Mouse (Mus musculus) intestine, embryonic 16.5 days (tissue): ENCODE results near the gene Nr4a1. TPM values are rescaled to one million over a fixed set of nuclear protein-coding genes. Genes with fewer than 3 reads are reported as not detected.
A peak's percentile ranks its signal among the peaks of the same experiment; 100 is the strongest.

Source experiments
- ATAC-seq: fragments of 200-750 bp; cut with Nextera tagmentation; 2 replicates; pipeline ENCODE4 v1.8.0; 2017; ENCODE audit warnings: moderate TSS enrichment, moderate library complexity
- H3K27ac ChIP-seq: fragments of 300-500 bp; sonication (generic); 2 replicates; pipeline ENCODE4 v1.5.1; 2014; ENCODE audit warnings: mild to moderate bottlenecking, low read length
- H3K27me3 ChIP-seq: fragments of 300-500 bp; sonication (generic); replicated peaks from 2 replicates; pipeline ENCODE4 v1.6.1; 2014; ENCODE audit warnings: low read length, control low read depth, mixed read lengths; ENCODE audit not compliant: control insufficient read depth, insufficient read depth
- H3K36me3 ChIP-seq: fragments of 300-500 bp; sonication (generic); 2 replicates; pipeline ENCODE4 v1.6.1; 2014; ENCODE audit warnings: low read length, control low read depth; ENCODE audit not compliant: control insufficient read depth, insufficient read depth
- H3K4me1 ChIP-seq: fragments of 300-500 bp; sonication (generic); 2 replicates; pipeline ENCODE4 v1.6.1; 2014; ENCODE audit warnings: low read length, control low read depth, mixed read lengths; ENCODE audit not compliant: control insufficient read depth, insufficient read depth
- H3K4me2 ChIP-seq: fragments of 300-500 bp; sonication (generic); 2 replicates; pipeline ENCODE4 v1.6.1; 2014; ENCODE audit warnings: low read depth, low read length, control low read depth
- H3K4me3 ChIP-seq: fragments of 300-500 bp; sonication (generic); 2 replicates; pipeline ENCODE4 v1.5.1; 2014; ENCODE audit warnings: mild to moderate bottlenecking, low read length
- H3K9ac ChIP-seq: fragments of 300-500 bp; sonication (generic); 2 replicates; pipeline ENCODE4 v1.6.1; 2014; ENCODE audit warnings: low read depth, low read length
- H3K9me3 ChIP-seq: fragments of 300-500 bp; sonication (generic); 2 replicates; pipeline ENCODE4 v1.6.1; 2016; ENCODE audit warnings: low read length, control low read depth; ENCODE audit not compliant: control insufficient read depth
- WGBS: fragments of 180-500 bp; shearing (Covaris S2); extraction: QIAGEN DNeasy Blood & Tissue Kit; methylation state at CpG from one replicate; pipeline ENCODE4 v1.1.7; 2014; 5-methylcytosine and 5-hydroxymethylcytosine counted together
- polyA plus RNA-seq: library from polyadenylated mRNA; unstranded; fragments of >200 nt; fragmentation: Nextera tagmentation; extraction: Ambion mirVana; gene quantifications from 2 replicates; pipeline ENCODE4 v1.2.1, GENCODE M21; 2015

Nr4a1 gene
- polyA plus RNA-seq, 1 experiment from 2014 or later = 10.0 TPM

DNA sequence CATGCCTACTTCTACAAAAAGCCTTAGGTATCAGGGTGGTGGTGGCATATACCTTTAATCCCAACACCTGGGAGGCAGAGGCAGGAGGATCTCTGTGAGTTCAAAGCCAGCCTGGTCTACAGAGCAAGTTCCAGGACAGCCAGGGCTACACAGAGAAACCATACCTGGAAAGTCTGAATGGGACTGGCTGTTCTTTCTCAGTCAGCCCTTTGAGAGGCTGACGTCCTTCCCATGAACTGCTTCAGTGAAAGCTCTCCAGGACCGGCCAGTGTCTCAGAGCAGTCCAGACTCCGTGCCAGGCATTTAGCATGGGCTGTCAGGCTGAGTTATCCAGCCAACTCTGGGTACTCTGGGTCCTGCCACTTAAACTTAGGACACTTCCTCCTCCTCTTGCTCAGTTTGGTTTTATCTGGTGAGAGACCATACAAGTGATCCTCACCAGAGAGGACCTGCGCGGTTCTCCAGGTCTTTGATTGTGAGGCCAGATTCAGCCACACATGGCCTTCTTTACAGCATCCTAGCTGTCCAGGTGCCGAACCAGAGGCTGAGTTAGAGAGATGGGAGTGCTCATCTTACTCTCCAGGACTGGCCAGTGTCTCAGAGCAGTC lies 66.0 kb downstream of the Nr4a1 start:
- ATAC-seq = no peak
- H3K4me3 ChIP-seq = no peak overlapping the region
- no peaks in the 10 kb centered on the region for H3K36me3 ChIP-seq
- H3K27me3 ChIP-seq = no peaks in the 10 kb centered on the region
- H3K4me1 ChIP-seq = peaks cover 22% of the 10 kb centered on the region
- H3K4me2 ChIP-seq = no peak overlapping the region
- peak overlapping the region; percentile 43; the same call in 1 of the 2 replicates for H3K27ac ChIP-seq
- H3K9ac ChIP-seq = no peak overlapping the region
- WGBS = 72% methylated on average over 6 of the region's 6 CpGs
- H3K9me3 ChIP-seq = no peaks in the 10 kb centered on the region

DNA sequence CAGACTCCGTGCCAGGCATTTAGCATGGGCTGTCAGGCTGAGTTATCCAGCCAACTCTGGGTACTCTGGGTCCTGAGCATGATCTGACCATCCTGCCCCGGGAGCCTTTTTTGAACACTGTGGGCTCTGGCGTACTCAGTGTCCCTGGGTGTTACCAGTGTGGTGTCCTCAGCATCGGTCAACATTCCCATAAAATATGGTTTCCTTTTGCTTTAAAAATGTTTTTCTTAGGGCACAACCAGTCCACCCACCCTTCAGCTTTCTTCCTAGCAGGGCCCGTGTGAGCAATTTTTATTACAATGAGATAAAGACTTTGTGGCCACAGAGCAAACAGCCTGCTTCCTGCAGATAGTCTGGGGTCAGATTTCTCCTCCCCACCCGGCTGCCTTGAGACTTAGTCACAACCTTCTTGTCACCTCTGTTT lies 66.6 kb downstream of the Nr4a1 start:
- Histone ChIP-seq H3K4me2 (no peak overlapping the region), H3K4me1 (peaks cover 22% of the 10 kb centered on the region), H3K4me3 (no peak overlapping the region), H3K27ac (peak overlapping the region; percentile 6; the same call in 1 of the 2 replicates), H3K36me3 (no peaks in the 10 kb centered on the region), H3K9me3 (no peaks in the 10 kb centered on the region), H3K27me3 (no peaks in the 10 kb centered on the region), H3K9ac (0 out of 2 replicates have a peak overlapping the region, but pooled peaks have one; percentile 1)
- 32% methylated on average over 6 of the region's 6 CpGs for WGBS
- peak; percentile 65 for ATAC-seq

DNA sequence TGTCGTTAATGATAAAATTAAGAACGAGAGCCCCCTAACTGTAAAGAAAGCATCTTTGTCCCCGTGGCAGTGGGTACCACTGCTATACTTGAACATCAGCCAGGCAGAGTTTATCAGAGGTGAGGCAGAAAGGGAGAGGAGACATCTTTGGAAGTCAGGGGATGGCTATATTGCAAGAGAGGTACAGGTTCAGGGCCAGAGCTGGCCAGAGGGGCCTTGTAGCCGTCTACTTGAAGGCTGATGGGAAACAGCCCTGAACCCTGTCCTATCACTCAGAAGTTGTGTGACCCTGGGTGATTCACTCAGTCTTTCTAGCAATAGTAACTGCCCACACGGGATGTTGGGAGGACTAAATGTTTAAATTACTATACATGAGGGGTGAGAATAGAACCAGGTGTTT lies 67.1 kb downstream of the Nr4a1 start:
- WGBS = 29% methylated on average over 5 of the region's 5 CpGs
- H3K9ac ChIP-seq = 0 out of 2 replicates have a peak overlapping the region, but pooled peaks have one; percentile 1
- H3K9me3 ChIP-seq = no peaks in the 10 kb centered on the region
- peaks cover 22% of the 10 kb centered on the region for H3K4me1 ChIP-seq
- H3K36me3 ChIP-seq = no peaks in the 10 kb centered on the region
- ATAC-seq = no peak
- peak overlapping the region; percentile 47; the same call in 1 of the 2 replicates for H3K27ac ChIP-seq
- no peaks in the 10 kb centered on the region for H3K27me3 ChIP-seq
- H3K4me2 ChIP-seq = no peak overlapping the region
- H3K4me3 ChIP-seq = no peak overlapping the region

- Histone ChIP-seq H3K4me1 (peaks cover 19% of the 10 kb centered on the region), H3K36me3 (no peaks in the 10 kb centered on the region), H3K9me3 (no peaks in the 10 kb centered on the region), H3K9ac (no peak overlapping the region), H3K27me3 (no peaks in the 10 kb centered on the region), H3K4me2 (no peak overlapping the region), H3K4me3 (no peak overlapping the region), H3K27ac (no peak overlapping the region)
- WGBS = 85% methylated on average over 5 of the region's 5 CpGs
- no peak for ATAC-seq
These were observed 68.0 kb downstream of the Nr4a1 start for GRCm38 (mm10) chr15:101322106-101322505.

DNA sequence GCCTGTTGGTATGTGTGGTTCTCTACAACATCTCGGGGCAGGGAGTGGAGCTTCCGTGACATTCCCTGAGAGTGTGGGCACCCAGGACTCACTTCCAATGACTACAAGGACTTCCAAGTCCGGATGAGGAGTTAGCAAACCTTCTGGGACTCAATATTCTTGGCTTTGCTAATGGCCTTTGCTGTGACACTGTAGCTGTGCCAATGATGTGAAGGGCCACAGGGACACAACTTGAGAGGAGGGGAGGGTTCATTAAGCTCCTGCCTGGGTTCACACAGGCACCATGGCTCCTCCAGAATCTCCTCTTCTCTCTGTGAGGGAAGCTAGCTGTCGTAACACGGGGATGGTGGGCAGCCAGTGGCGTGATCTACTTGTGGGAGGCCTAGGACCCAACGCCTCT lies 68.6 kb downstream of the Nr4a1 start:
- Histone ChIP-seq H3K4me1 (peaks cover 23% of the 10 kb centered on the region), H3K9me3 (no peaks in the 10 kb centered on the region), H3K36me3 (no peaks in the 10 kb centered on the region), H3K27me3 (no peaks in the 10 kb centered on the region), H3K9ac (no peak overlapping the region), H3K4me3 (no peak overlapping the region), H3K27ac (no peak overlapping the region), H3K4me2 (no peak overlapping the region)
- WGBS = 93% methylated on average over 7 of the region's 7 CpGs
- no peak for ATAC-seq

DNA sequence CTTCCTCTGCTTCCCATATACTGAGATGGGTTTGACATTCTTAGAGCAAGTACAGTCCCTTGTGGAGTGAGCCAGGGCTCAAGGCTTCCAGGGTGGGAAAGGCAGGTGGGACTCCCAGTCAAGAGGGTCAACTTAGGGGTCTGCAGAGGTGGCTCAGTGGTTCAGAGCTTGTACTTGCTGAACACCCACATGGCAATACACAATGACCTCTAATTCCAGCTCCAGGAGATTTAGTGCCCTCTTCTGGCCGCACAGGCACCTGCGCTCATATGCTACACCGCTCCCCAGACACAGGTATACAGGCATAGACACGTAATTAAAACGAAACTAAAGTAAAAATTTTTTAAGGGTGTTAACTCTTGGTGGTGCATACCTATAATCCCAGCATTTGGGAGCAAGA lies 69.4 kb downstream of the Nr4a1 start:
- Histone ChIP-seq H3K4me1 (peaks cover 26% of the 10 kb centered on the region), H3K9ac (no peak overlapping the region), H3K9me3 (no peaks in the 10 kb centered on the region), H3K27ac (no peak overlapping the region), H3K4me2 (no peak overlapping the region), H3K27me3 (no peaks in the 10 kb centered on the region), H3K36me3 (no peaks in the 10 kb centered on the region), H3K4me3 (no peak overlapping the region)
- no peak for ATAC-seq
- WGBS = 93% methylated on average over 5 of the region's 5 CpGs

Other genes with a start within 250 kb of the Nr4a1 start
- gene Gm47841, start 206.9 kb upstream of the Nr4a1 start, polyA plus RNA-seq = not detected in 2 replicates
- 0.12 TPM in 2 replicates for gene Fignl2, start 175.7 kb upstream of the Nr4a1 start, polyA plus RNA-seq
- gene Ankrd33, start 138.5 kb upstream of the Nr4a1 start, polyA plus RNA-seq = not detected in 2 replicates
- gene Acvrl1, start 125.7 kb upstream of the Nr4a1 start, polyA plus RNA-seq = 31.2 and 31.9 TPM in 2 replicates
- gene Acvr1b, start 80.2 kb upstream of the Nr4a1 start, polyA plus RNA-seq = 10.4 and 11.0 TPM in 2 replicates
- gene Grasp, start 30.1 kb upstream of the Nr4a1 start, polyA plus RNA-seq = 2.3 and 2.8 TPM in 2 replicates
- 58.3 and 67.1 TPM in 2 replicates for gene Atg101, start 30.0 kb downstream of the Nr4a1 start, polyA plus RNA-seq
- 3.6 and 4.4 TPM in 2 replicates for gene 6030408B16Rik, start 38.9 kb downstream of the Nr4a1 start, polyA plus RNA-seq
- 1.1 and 1.2 TPM in 2 replicates for gene Krt80, start 115.9 kb downstream of the Nr4a1 start, polyA plus RNA-seq
- gene Krt7, start 156.8 kb downstream of the Nr4a1 start, polyA plus RNA-seq = 156 and 160 TPM in 2 replicates
- 0.38 and 0.48 TPM in 2 replicates for gene Krt87, start 184.5 kb downstream of the Nr4a1 start, polyA plus RNA-seq
- 0.20 TPM in 1 of 2 replicates, not detected in the other for gene Krt88, start 193.5 kb downstream of the Nr4a1 start, polyA plus RNA-seq
- not detected in 2 replicates for gene Krt81, start 209.5 kb downstream of the Nr4a1 start, polyA plus RNA-seq
- not detected in 2 replicates for gene Krt86, start 219.2 kb downstream of the Nr4a1 start, polyA plus RNA-seq
- 0.09 TPM in 1 of 2 replicates, not detected in the other for gene Krt83, start 237.2 kb downstream of the Nr4a1 start, polyA plus RNA-seq